In genomic region chr16:45525551-45525950, GRCm38 (mm10) we compare ENCODE assay signal across 27 mouse cellular contexts. TPM values are rescaled to one million over a fixed set of nuclear protein-coding genes. Genes with fewer than 3 reads are reported as not detected.
"Had no signal": no experiment of that assay in that cellular context is flagged by ENCODE, and none has a peak within 500 bp of the region (broad histone marks: within the 10 kb centered on the region; RNA-seq: fewer than 3 reads in every experiment).

No protein-coding gene starts in this region.

- H3K27me3 ChIP-seq: midbrain, embryonic 12.5 days; neural tube, embryonic 13.5 days; neural tube, embryonic 15.5 days; stomach, embryonic 15.5 days had no signal

- H3K27ac ChIP-seq: midbrain, embryonic 10.5 days; midbrain, embryonic 12.5 days; neural tube, embryonic 13.5 days; neural tube, embryonic 15.5 days; stomach, embryonic 15.5 days; stomach, postnatal 0 days had no signal

- H3K4me2 ChIP-seq: lung, embryonic 14.5 days; midbrain, embryonic 12.5 days; neural tube, embryonic 13.5 days; neural tube, embryonic 15.5 days; stomach, embryonic 15.5 days had no signal

- ATAC-seq: midbrain, embryonic 16.5 days had no signal

- H3K9ac ChIP-seq: lung, embryonic 14.5 days; midbrain, embryonic 12.5 days; neural tube, embryonic 13.5 days; neural tube, embryonic 15.5 days; stomach, embryonic 15.5 days had no signal

- H3K36me3 ChIP-seq: midbrain, embryonic 10.5 days; midbrain, embryonic 12.5 days; neural tube, embryonic 13.5 days; neural tube, embryonic 15.5 days; stomach, embryonic 15.5 days had no signal

- H3K4me1 ChIP-seq: midbrain, embryonic 10.5 days; midbrain, embryonic 12.5 days; neural tube, embryonic 13.5 days; neural tube, embryonic 15.5 days; stomach, embryonic 15.5 days had no signal

- DNase-seq: lung, adult 18-20 months; lung, embryonic 14.5 days; lung, postnatal 10 days; lung, postnatal 4 days; midbrain, embryonic 14.5 days; retina, postnatal 1 day; right cerebral cortex, adult 18-20 months; right cerebral cortex, postnatal 25 days; right cerebral cortex, postnatal 4 days; thymus, postnatal 25 days; thymus, postnatal 4 days had no signal

- H3K9me3 ChIP-seq: midbrain, embryonic 10.5 days; midbrain, embryonic 12.5 days; neural tube, embryonic 13.5 days; neural tube, embryonic 15.5 days; stomach, embryonic 15.5 days had no signal

- H3K4me3 ChIP-seq: midbrain, embryonic 10.5 days; midbrain, embryonic 12.5 days; myocyte; neural tube, embryonic 13.5 days; neural tube, embryonic 15.5 days; stomach, embryonic 15.5 days had no signal

RNA-seq across cellular contexts. Expression of gene Gm17783, which starts 6.3 kb away (rescaled TPM):
- total RNA-seq: megakaryocyte-erythroid progenitor cell, adult 5-6 weeks had no signal
- polyA plus RNA-seq: liver, embryonic 16.5 days; lung, embryonic 14.5 days; midbrain, embryonic 10.5 days; midbrain, embryonic 12.5 days; midbrain, embryonic 14.5 days; midbrain, embryonic 16.5 days; myocyte; neural tube, embryonic 11.5 days; neural tube, embryonic 13.5 days; neural tube, embryonic 15.5 days; spleen, adult 2 months; thymus, postnatal 0 days; urinary bladder, adult 2 months had no signal

RNA-seq across cellular contexts. Expression of gene Slc9c1, which starts 9.6 kb away (rescaled TPM):
- total RNA-seq: megakaryocyte-erythroid progenitor cell, adult 5-6 weeks had no signal
- polyA plus RNA-seq: liver, embryonic 16.5 days; lung, embryonic 14.5 days; lung, embryonic 16.5 days; midbrain, embryonic 10.5 days; midbrain, embryonic 12.5 days; midbrain, embryonic 14.5 days; midbrain, embryonic 16.5 days; myocyte; neural tube, embryonic 11.5 days; neural tube, embryonic 13.5 days; neural tube, embryonic 15.5 days; small intestine, adult 2 months; spleen, adult 2 months; stomach, embryonic 15.5 days; stomach, postnatal 0 days; urinary bladder, adult 2 months had no signal

RNA-seq across cellular contexts. Expression of gene Gm609, which starts 32.8 kb away (rescaled TPM):
- total RNA-seq: megakaryocyte-erythroid progenitor cell, adult 5-6 weeks had no signal
- polyA plus RNA-seq: lung, embryonic 14.5 days; lung, embryonic 16.5 days; midbrain, embryonic 10.5 days; midbrain, embryonic 12.5 days; midbrain, embryonic 14.5 days; midbrain, embryonic 16.5 days; myocyte; neural tube, embryonic 11.5 days; neural tube, embryonic 13.5 days; neural tube, embryonic 15.5 days; spleen, adult 2 months had no signal
